Mouse (Mus musculus) CH12.LX (cell line): Measurements from ENCODE around the gene Hspa13.

Source experiments
- CTCF ChIP-seq, 2 experiments: IDR thresholded peaks in 1 of 2; conservative IDR thresholded peaks in 1 of 2; 2 replicates each; pipeline ENCODE4 v1.5.1; 2011 to 2012; ENCODE audit warnings: low read depth in 2 of 2, low read length in 2 of 2, improper control_type of control experiment in 1 of 2, inconsistent platforms in 1 of 2, mild to moderate bottlenecking in 1 of 2, moderate library complexity in 1 of 2
- E2F4 ChIP-seq: IDR thresholded peaks from 2 replicates; pipeline ENCODE4 v1.6.1; 2011; ENCODE audit warnings: low read depth, low read length, improper control_type of control experiment; ENCODE audit not compliant: insufficient replicate concordance
- KAT2A ChIP-seq: IDR thresholded peaks from 2 replicates; pipeline ENCODE4 v1.6.1; 2012; ENCODE audit warnings: low read length, improper control_type of control experiment, inconsistent platforms; ENCODE audit not compliant: insufficient replicate concordance
- POLR2A ChIP-seq: IDR thresholded peaks from 2 replicates; pipeline ENCODE4 v1.6.1; 2011; ENCODE audit warnings: low read depth, mild to moderate bottlenecking, improper control_type of control experiment, low read length
- TCF12 ChIP-seq: IDR thresholded peaks from 2 replicates; pipeline ENCODE4 v1.6.1; 2014; ENCODE audit warnings: low read depth, mild to moderate bottlenecking, inconsistent platforms, low read length, improper control_type of control experiment

GRCm38 (mm10) chr16:75717405-75718173 is 49.3 kb downstream of the Hspa13 start:
- TF ChIP-seq CTCF (conservative IDR thresholded peaks at IDR 0.05 in 1 of 2, IDR thresholded peaks at IDR 0.05 in 1 of 2; ENCODE audit: low read depth in 2 of 2, low read length in 2 of 2) (no peak), E2F4 (no peak), POLR2A (no peak), KAT2A (no peak), TCF12 (no peak)
